Mouse (Mus musculus) heart, adult 2 months (tissue): ENCODE measurements at regions not wholly inside any gene's neighbourhood (a gene's known extent, or its start where the extent isn't known, plus 50 kb on each side); places are given as distances from the start of the nearest gene placed in this dataset.

ENCODE experiments used
- DNase-seq, 2 experiments: peaks; one replicate each; pipeline ENCODE4 v3.0.0; 2021
- H3K27ac ChIP-seq: fragments of 200-600 bp; 2 replicates; pipeline ENCODE4 v1.8.1; 2022
- H3K27me3 ChIP-seq: fragments of 200-500 bp; 2 replicates; pipeline ENCODE4 v1.6.1; 2012; ENCODE audit warnings: mild to moderate bottlenecking, low read length, inconsistent platforms, mixed read lengths; ENCODE audit not compliant: control insufficient read depth, insufficient read depth
- H3K36me3 ChIP-seq: fragments of 200-500 bp; 2 replicates; pipeline ENCODE4 v1.6.1; 2012; ENCODE audit warnings: low read length, inconsistent platforms; ENCODE audit not compliant: control insufficient read depth, insufficient read depth
- H3K4me1 ChIP-seq: fragments of 200-500 bp; 2 replicates; pipeline ENCODE4 v1.6.1; 2011; ENCODE audit warnings: low read length; ENCODE audit not compliant: control insufficient read depth, insufficient read depth
- H3K4me3 ChIP-seq: fragments of 200-600 bp; 2 replicates; pipeline ENCODE4 v1.8.1; 2022
- H3K79me2 ChIP-seq: fragments of 200-500 bp; replicated peaks from 2 replicates; pipeline ENCODE4 v1.6.1; 2012; ENCODE audit warnings: mild to moderate bottlenecking, inconsistent platforms, low read length, moderate library complexity, mixed read lengths; ENCODE audit not compliant: control insufficient read depth, insufficient read depth
- H3K9ac ChIP-seq: fragments of 200-500 bp; 2 replicates; pipeline ENCODE4 v1.6.1; 2012; ENCODE audit warnings: low read depth, mild to moderate bottlenecking, control low read depth, inconsistent platforms, low read length, mixed read lengths
- CTCF ChIP-seq: fragments of 200-600 bp; IDR thresholded peaks from 2 replicates; pipeline ENCODE4 v1.8.1; 2022; ENCODE audit warnings: antibody characterized with exemption, mild to moderate bottlenecking, moderate library complexity
- EP300 ChIP-seq: fragments of 200-500 bp; IDR thresholded peaks from 2 replicates; pipeline ENCODE4 v1.6.1; 2011; ENCODE audit warnings: low read depth, low read length, control low read depth; ENCODE audit not compliant: insufficient read depth
- POLR2A ChIP-seq: fragments of 200-500 bp; IDR thresholded peaks from 2 replicates; pipeline ENCODE4 v1.6.1; 2011; ENCODE audit warnings: mild to moderate bottlenecking, low read depth, low read length, control low read depth; ENCODE audit not compliant: insufficient read depth
- WGBS: fragments of 180-500 bp; shearing (Covaris S2); methylation state at CpG from one replicate; pipeline ENCODE4 v1.1.7; 2018; 5-methylcytosine and 5-hydroxymethylcytosine counted together
- intact Hi-C: fragments of 180-260 bp; cut with DNase I; formaldehyde crosslinking; loops from one replicate; pipeline ENCODE4 v1.15.1; 2025

DNA sequence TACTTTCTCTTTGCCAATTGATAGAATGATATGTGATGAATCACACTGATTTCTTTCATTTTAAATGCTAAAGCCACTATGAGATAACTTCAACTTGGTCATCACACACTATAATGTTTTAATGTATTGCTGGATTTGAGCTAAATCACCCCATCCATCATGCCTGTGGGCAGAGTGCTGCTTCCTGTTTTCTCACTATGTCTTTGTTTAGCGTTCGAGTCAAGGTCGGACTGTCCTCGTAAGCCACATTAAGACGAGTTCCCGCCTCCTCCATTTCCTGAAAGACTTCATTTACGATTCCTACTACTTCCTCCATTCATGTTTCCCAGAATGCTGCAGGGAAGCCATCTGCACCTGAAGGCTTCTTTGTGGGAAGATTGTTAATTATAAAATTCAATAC, 1420.0 kb upstream of the Got2 start:
- TF ChIP-seq CTCF (no peak), EP300 (no peak), POLR2A (no peak)
- Histone ChIP-seq H3K27me3 (no peaks in the 10 kb centered on the region), H3K4me1 (no peaks in the 10 kb centered on the region), H3K36me3 (no peaks in the 10 kb centered on the region), H3K4me3 (no peak overlapping the region), H3K79me2 (no peaks in the 10 kb centered on the region), H3K27ac (no peak overlapping the region), H3K9ac (no peak overlapping the region)
- intact Hi-C loops = no loop called here
- 34% methylated on average over 7 of the region's 7 CpGs for WGBS
- no peak for DNase-seq

DNA sequence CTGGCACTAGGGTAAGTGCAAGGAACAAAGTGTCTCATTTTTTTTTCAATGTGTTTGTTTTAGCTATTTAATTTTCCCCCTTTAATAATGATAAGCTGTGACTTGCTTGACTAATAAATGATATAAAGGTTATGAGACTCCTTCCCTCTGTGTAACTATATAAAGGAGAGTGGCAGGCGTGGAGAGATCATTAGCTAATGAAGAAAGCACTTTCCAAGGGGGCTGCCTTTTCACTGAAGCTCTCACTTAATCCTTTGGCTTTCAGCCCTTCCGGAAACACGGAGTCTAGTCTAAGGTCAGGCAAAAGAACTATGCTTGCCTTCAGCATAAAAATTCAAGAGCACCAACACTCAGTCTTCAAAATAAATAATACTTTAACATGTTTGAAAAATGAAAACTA, 1382.2 kb upstream of the Got2 start:
- Histone ChIP-seq H3K9ac (no peak overlapping the region), H3K27me3 (no peaks in the 10 kb centered on the region), H3K27ac (no peak overlapping the region), H3K4me3 (no peak overlapping the region), H3K36me3 (no peaks in the 10 kb centered on the region), H3K79me2 (no peaks in the 10 kb centered on the region), H3K4me1 (no peaks in the 10 kb centered on the region)
- intact Hi-C loops = no loop called here
- DNase-seq = no peak
- 66% methylated on average over 3 of the region's 3 CpGs for WGBS
- TF ChIP-seq CTCF (no peak), EP300 (no peak), POLR2A (no peak)

DNA sequence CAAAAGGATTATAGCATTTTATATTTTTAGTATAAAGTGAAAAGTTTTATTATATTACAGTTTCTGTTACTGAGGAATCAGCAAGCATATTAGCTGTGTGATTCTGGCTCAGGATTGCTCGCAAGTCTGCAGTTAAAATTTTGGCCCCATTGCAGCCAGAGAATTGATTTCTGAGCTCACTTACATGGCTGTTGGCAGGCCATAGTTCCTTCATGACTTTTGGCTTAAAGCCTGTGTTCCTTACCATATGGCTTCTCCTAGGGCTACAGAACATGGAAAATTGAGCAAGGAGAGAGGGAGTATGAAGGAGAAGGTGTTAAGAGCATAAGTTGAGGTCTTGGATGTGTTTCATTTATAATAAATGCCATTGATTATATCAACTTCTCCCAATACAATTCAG, 1372.6 kb upstream of the Got2 start:
- Histone ChIP-seq H3K4me3 (no peak overlapping the region), H3K27me3 (no peaks in the 10 kb centered on the region), H3K79me2 (no peaks in the 10 kb centered on the region), H3K9ac (no peak overlapping the region), H3K4me1 (no peaks in the 10 kb centered on the region), H3K36me3 (no peaks in the 10 kb centered on the region), H3K27ac (no peak overlapping the region)
- DNase-seq = no peak
- intact Hi-C loops = no loop called here
- 63% methylated on average over 1 of the region's 1 CpGs for WGBS
- TF ChIP-seq CTCF = no peak
- no peak for TF ChIP-seq EP300
- TF ChIP-seq POLR2A = no peak

GRCm38 (mm10) chr8:97254169-97254568, 1365.8 kb upstream of the Got2 start:
- Histone ChIP-seq H3K27me3 (no peaks in the 10 kb centered on the region), H3K79me2 (no peaks in the 10 kb centered on the region), H3K4me3 (no peak overlapping the region), H3K27ac (no peak overlapping the region), H3K36me3 (no peaks in the 10 kb centered on the region), H3K4me1 (no peaks in the 10 kb centered on the region), H3K9ac (no peak overlapping the region)
- DNase-seq = no peak
- intact Hi-C loops = no loop called here
- TF ChIP-seq EP300 = no peak
- TF ChIP-seq POLR2A = no peak
- no peak for TF ChIP-seq CTCF

DNA sequence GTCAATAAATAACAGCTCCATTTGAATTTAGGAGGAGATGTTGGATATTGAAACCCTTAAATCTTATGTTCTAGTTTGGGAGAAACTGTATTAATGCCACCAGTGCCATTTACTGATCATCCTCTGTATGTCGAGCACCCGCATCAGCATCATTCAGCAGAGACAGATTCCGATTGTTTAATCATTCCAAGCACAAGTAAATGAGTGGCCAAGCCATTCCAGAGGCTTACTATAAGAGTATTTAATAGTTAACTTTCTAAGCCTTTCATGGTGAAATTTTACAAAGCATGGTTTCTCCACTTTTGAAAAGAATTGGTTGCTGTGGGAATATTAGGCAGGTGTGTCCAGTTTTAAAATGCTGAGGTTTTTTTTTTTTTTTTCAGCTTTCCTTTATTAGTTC, 1363.9 kb upstream of the Got2 start:
- no peaks in the 10 kb centered on the region for H3K4me1 ChIP-seq
- no peak overlapping the region for H3K27ac ChIP-seq
- no peaks in the 10 kb centered on the region for H3K79me2 ChIP-seq
- H3K36me3 ChIP-seq = no peaks in the 10 kb centered on the region
- H3K9ac ChIP-seq = no peak overlapping the region
- intact Hi-C loops = no loop called here
- DNase-seq = no peak
- H3K27me3 ChIP-seq = no peaks in the 10 kb centered on the region
- TF ChIP-seq POLR2A (no peak), CTCF (no peak), EP300 (no peak)
- H3K4me3 ChIP-seq = no peak overlapping the region
- 86% methylated on average over 3 of the region's 3 CpGs for WGBS

GRCm38 (mm10) chr8:97251458-97251865, 1363.1 kb upstream of the Got2 start:
- no peaks in the 10 kb centered on the region for H3K79me2 ChIP-seq
- no peak overlapping the region for H3K27ac ChIP-seq
- DNase-seq = no peak
- intact Hi-C loops = no loop called here
- WGBS = 64% methylated on average over 5 of the region's 5 CpGs
- no peak overlapping the region for H3K4me3 ChIP-seq
- TF ChIP-seq POLR2A = no peak
- TF ChIP-seq CTCF = no peak
- TF ChIP-seq EP300 = no peak
- H3K36me3 ChIP-seq = no peaks in the 10 kb centered on the region
- no peaks in the 10 kb centered on the region for H3K4me1 ChIP-seq
- H3K9ac ChIP-seq = no peak overlapping the region
- H3K27me3 ChIP-seq = no peaks in the 10 kb centered on the region
